Mouse (Mus musculus) left cerebral cortex, adult 9 months (tissue): ENCODE measurements around the gene Ecm2.

Experiments used
- DNase-seq, 2 experiments: peaks; one replicate each; pipeline ENCODE4 v3.0.0; 2022; ENCODE audit warnings: low spot score in 2 of 2

Ecm2 gene

DNA sequence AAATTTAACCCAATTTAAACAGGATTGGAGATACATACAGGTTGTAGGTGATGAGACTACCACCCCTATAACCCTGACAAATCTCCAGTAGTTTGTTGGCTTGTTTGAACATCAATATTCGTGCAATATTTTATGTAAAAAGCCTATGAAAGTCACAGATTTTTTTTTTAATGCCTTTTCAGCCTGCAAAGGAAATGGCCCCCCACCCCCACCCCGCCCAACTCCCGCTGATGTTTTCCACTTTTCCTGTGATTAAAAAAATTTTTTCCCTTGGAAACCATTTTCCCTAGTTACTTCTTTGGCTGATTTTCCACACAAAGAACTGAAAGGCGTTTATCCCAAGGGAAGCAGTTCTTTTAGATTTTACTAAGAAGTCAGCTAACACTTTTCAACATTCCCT lies at the start of gene Ecm2:
Ecm2 (plus strand) TSS at position 301 of the 400 bp plus-strand sequence.
- DNase-seq = no peak

DNA sequence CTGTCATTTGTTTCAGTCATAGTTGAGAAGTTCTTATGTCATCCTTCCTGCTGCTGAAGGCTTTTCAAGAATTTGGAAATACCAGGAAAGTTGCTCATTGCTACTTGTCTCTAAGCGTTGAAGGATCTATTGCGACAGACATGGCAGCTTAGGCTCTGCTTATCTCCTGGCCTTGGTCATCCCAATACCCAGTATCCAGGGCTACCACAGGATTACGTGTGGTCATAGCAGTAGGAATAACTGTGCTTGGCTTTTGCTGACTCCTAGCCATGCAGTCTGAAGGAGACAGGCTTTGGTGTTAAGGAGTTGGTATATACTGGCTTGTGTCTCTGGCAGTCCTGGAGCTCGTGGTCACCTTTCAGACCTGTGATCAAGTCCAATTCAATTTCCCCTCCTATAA lies 44.3 kb upstream of the Ecm2 start:
- DNase-seq = no peak

DNA sequence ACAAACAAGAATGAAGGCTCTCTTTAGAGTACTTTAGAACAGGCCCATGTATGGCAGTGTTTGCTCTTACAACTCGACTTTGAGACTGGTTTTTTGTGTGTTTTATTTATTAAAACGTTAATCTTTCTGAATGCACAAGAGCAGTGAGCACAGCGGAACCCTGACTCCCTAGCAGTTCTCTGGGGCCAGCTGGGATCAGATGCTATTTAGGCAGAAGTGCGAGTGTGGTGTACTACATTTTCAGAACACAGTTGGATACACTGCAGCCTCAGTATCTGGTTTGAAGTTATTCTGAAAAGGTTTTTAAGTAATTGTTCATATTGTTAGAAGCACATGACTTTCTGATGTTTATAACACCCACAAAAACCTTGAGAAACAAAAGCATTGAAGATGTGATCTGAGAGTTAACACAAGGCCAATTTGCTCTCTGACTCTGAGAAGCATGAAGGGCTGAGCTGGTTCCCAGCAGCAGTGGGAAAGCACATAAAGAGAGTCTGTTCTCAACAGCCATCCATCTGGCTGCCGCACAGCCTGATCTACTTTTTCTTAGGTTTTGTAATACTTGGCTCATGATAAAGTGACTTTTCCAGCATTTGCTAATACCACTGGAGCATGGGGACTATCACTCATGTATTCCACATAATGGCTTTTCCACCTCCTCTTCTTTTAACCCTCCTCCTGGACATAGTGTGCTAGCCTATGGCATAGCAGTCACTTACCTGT lies 43.8 kb upstream of the Ecm2 start:
- peak in 1 of 2 experiments; percentile 31 for DNase-seq

DNA sequence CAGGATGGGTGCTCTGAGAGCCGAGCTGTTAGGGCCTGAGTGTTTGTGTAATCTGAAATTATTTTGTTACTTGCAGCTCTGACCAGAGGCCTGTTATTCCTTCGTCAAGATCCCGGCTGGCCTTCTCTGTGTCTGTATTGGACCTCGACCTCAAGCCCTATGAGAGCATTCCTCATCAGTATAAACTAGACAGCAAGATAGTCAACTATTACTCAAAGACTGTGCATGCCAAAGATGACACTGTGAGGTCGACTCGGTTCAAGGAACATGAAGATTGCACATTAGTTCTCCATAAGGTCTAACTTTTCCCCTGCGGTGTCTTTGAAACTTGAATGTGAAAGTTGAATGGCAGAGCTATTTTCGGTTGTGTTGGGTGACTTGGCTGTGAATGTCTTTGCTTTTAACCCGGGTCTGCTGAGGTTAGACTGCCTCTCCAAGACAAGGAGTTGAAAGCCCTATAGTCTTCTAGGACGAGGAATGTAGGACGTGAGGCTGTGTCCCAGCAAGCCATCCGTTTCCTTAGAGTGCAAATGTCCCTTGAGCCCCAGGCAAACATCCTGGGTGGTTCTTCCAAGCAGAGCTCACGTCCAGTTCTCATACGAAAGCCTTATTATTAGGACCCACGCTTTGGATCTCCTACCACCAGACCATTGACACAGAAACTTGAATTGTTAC lies 43.0 kb upstream of the Ecm2 start:
- DNase-seq = no peak

DNA sequence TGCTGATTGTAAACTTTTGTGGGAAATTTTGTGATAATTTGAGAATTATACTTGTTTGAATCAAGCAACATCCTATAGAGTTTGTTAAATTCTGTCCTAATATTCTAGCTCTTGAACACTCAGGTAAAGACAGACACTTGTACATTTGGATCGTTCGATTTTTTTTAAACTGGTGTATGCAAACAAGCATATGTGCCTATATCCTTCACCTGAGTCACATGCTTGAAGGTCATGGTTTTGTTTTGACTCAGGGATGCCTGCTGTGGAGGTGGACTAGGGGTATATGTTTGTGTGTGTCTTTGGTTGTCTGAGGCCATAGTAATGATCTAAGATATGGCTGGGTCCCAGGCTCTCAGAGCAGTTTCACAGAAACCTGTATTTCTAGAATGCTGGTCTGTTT lies 41.7 kb upstream of the Ecm2 start:
- DNase-seq = no peak

DNA sequence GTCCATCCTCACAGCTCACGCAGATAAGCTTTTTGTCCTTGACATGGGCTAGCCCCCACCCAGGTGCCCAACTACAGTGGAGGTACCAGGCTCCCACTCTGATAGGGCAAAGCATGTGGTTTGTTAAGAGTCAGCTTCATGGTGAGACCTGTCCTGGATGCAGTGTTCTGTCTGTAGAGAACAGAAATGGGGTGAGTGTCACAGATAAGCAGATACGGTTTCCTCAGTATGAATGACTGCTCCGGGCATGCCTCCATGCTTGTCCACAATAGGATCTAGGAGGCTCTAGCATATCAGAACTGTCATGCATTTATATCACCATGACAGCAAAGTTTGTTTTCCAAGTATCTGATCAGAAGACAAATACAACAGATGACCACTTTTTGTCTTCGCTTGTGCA lies 38.7 kb upstream of the Ecm2 start:
- DNase-seq = no peak

DNA sequence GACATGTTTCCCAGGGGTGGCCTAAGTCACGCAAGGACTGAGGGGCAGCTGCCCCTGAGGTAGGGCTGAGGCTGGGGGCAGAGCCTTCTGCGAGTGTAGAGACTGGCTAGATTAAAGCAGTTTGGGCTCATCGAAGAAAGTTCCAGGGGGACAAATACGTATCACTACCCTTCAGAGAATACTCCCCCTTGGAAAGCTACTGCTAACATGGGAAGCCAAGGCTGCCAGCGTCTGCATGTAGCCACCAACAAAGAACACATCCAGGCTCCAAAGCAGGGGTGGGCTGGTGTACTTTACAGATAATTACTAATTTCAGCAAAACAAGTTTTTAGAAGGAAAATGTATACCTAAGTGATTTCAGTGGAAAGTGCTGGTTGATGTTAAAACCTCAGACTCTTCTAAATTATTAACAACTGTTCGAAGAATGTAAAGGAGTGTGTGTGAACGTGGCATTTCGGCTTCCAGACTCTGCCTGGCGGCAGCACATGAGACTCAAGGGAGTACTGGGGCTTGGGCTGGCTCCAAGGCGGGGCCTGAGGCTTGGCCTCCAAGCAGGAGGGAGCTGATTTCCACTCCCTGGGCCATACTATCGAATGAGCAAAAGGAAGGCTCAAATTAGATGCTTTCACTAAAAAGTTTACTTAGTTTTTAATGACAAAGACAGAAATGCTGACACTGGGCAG lies 38.1 kb upstream of the Ecm2 start:
- no peak for DNase-seq

DNA sequence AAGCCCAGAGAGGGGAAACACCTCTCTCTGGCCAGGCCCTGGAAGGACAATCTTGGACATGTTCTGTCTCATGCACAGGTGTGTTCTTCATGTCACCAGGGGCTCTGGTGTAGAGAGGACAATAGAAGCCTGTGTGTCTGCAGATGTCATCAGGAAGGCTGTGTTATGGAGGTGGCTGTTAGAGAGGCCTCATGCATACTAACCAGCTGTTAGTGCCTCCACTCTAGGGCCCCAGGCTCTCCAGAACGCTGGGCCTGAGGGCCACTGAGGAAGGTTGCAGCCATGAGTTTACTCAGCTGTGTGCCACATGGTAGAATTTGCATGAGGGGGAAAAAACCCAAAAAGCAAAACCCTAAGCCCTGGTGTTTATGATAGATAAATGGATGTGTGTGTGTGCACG lies 37.0 kb upstream of the Ecm2 start:
- DNase-seq = no peak

DNA sequence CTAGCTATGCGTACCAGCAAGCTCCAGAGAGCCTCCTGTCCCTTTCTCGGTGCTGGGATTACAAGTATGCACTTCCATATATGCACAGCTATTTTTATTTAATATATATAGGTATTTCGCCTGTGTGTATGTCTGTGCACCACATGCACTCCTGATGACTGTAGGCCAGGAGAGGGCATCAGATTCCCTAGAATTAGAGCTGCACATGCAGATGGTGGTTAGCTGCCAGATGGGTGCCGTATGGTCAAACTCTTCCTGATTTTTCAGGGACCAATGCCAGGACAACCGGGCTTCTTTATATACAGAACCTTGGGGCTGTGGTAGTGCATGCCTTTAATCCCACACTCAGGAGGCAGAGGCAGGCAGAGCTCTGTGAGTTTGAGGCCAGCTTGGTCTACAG lies 35.6 kb upstream of the Ecm2 start:
- no peak for DNase-seq

DNA sequence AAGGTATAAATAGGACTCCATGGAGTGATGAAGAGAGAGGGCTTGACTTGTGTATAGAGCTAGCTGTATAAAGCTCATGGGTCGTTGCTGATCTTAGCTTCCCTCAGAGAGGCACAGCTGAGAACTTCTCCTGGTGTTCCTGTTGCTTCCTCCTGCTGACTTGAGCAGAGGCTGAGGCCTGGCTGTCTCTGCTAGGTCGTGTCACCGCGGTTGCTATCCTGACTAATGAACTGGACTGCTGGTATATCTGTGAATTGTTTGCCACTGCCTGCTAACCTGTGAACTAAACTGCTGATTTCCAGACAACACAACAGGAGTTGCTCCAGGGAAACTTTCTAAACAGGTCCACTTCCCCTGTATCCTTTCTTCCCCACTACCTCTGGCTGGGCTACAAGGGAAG lies 34.3 kb upstream of the Ecm2 start:
- DNase-seq = no peak

DNA sequence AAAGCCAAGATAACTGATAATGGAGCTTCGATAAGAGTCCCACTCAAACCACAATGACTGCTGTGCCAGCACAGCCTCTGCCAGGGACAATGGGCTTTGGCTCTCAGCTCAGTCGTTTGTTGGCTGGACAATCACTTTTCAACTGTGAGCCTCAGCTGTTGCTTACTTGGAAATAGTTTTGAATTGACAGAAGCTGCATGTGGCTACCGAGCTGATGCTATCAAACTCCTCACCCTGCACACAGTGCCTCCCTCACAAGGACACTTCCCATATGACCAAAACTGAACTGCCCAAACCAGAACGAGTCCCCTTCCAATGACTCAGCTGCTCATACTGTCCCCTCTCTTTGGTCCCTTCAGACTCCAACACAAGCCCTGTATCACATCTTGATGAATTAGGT lies 33.8 kb upstream of the Ecm2 start:
- DNase-seq = no peak

DNA sequence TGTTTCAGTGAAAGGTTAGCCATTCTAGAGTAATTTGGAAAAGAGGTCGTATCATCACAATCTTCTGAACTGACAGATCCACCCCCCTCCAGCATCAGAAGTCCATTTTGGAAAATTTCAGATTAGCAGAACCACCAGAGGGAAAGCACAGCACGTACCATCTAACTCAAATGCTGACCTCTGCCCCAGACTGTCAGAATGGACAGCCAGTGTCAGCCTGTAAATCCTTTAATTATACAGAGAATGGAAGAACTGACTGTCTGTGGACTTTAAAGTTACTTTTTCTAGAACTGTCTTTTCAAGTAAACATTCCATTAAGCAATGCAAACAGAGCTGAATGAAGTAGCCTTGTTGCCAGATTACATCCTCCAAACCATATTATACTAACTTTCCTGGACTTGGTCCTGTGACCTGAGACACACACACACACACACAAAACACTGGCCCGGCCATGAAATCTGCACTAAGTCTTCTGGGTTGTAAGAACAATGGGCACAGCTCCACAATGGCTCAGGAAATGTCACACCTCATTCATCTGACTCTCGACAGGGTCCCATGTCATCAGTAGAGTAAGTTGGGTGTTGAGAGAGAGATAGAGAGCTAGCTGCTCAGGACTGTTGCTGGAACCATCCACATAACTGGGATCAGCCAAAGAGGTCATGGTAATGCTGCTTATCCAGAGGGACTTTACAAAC lies 32.5 kb upstream of the Ecm2 start:
- no peak for DNase-seq

DNA sequence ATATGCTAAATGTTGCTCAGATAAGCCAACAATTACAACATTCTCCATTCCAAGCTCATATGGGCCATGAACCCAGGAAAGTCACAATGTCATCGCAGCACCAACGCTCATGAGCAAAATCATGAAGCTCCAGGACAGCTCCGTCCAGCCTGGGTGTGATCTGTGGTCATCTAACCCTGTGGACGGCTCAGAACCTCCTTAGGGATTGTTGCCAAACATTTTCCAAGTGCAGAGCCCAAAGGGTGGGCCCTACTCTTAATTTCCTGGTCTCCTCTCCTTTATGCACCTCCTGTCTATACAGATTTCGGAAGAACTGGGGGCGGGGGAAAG lies 32.0 kb upstream of the Ecm2 start:
- DNase-seq = no peak

DNA sequence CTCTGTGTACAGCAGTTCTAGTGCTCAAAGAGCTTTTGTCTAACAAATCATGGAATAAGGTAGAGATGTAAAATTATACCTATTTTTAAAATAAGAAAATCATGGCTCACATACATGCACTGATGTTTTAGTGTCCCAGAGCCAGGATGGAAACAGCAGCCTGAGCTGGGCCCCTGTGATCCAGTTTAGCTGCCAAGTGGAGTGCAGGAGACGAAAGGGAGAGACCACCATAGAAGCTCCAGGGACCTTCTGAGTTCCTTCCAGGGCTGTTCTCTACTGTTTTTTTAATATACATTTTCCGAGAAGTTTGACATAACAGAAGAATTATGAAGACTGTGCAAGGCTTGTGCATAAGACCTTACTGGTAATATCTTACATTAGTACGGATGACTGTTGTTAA lies 26.7 kb upstream of the Ecm2 start:
- no peak for DNase-seq

DNA sequence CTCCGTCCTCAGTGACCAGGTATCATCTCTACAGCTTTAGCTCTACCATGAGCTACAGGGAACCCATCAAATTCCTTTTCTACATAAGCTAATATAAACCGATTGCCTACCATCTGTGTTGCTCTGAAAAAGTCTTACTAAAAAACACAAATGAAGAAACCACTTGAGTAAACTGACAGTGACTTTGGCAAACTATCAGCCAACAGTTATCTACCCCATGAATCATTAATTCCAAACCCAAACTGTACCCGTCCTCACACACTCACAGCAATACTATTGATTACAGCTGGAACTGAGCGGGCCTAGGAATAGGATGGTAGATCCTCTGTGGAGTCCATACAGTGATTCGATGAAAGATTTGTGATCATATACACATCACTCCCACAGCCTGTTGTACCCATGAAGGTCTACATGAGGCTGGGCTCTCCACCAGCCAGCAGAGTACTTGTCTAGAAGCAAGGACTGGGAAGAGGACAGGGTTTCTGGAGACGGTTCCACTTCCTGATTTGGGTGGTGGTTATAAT lies 25.7 kb upstream of the Ecm2 start:
- no peak for DNase-seq

DNA sequence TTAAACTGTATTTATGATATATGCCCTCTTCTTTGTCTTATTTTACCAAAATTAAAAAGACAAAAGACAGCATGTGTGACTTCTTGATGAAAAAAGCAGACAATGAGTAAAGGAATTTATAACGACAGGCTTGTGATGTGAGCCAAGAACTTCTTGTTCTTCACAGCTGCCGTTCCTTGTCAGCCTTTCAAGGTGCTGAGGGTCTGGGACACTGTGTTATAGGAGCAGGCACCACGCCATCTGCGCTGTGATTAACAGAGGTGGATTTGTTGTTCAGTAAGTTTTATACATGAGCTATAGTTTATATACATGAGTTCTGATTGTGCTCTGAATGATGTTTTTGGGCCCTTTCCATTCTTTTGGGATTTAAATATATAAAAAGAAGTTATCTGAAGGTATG lies 25.2 kb upstream of the Ecm2 start:
- no peak for DNase-seq

DNA sequence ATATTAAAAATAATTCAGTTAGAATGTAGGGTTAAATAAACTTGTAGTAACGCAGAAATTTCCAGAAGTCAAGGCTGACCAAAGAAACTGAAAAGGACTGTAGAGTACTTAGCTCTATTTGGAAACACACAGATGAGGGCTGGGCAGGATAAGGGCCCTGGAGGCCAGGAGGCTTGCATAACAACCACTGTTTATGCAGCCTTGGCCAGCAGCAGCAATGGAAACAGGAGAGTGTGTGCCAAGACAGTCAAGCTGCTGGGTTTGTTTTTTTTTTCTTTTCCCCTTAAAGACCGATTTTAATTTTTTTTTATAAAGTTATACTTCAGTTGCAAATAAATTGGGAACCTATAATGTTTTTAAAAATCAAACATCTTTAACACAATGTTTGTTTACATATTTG lies 24.6 kb upstream of the Ecm2 start:
- peak in 1 of 2 experiments; percentile 41 for DNase-seq

DNA sequence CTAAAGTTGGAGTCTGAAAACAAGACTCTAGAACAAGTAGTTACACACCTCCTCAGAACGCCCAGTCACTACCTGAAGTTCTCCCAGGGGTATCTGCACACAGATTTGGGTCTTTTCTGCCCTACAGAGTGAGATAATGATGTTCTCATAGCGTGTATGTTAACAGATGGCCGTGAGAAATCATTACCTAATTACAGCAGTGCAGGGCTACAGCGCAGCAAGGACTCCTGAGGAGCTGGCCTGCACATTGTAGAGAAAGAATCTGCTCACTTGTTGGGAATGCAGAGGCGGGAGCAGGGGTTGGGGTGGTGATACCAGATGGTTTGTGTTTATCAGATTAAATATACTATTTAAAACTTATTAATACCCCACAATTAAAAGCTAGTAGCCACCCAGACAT lies 24.1 kb upstream of the Ecm2 start:
- DNase-seq = no peak

DNA sequence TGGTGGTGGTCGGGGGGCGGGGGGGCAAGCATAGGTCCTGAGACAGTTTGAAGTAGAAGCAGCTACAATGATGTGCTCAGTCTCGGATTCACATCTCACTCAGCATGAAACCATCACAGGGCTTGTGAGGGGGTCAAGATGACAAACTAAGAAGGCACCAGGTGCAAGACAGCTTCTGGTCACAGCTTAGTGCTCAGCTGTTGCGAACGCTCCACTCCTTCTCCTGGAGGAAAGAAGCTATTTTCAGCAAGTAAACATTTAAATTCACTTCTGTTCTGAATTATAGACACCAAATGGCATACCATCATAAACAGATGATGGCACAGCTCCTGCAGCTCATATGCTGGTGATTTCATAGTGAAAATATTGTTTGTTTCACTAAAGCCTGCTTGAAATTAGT lies 19.2 kb upstream of the Ecm2 start:
- DNase-seq = no peak

DNA sequence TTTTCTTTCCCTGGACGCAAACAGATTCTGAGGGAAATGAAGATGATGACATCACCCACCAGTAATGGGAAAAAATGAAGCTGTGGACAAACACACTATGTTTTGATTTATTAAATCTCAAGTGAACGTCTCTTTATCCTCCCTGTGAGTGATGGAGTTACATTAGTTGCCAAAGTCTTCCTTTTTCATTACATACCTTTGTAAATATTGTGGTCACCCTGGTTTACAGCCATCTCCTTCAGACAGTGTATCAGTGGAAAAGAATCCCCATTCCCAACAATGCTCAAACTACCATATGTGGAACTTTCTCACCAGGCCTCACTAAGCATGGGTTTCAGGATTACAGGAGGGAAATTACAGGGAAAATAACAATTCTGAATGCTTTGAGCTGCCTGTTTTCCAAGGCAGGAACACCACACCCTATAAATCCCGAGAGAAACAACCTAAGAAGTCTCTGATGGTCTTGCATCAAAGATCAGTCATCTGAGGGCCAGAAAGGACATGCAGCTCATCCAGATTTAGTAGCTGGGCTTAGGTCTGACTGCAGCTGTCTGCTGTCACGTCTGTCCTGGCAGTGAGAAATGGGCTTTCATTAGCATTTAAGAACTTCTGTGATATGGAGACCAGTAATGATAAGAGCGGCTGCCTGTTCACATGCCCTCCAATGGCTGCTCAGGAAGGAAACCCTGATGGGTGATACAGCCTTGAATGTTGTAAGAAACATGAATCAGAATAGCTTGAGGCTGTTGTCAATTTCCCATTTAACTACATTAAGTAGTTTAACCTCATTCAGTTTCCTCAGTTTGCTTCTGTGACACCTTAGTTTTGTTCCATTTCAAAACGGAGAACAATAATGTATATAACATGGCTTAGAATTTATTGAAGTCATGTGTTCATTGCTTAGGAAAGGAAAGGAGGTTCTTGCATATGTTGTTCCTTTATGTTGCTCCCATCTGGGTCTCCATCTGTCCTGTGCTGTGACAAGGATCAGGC lies 11.9 kb upstream of the Ecm2 start, which contains the start of gene Tes3-ps:
Tes3-ps (plus strand) TSS at position 943 of the 993 bp plus-strand sequence.
- DNase-seq = no peak

DNA sequence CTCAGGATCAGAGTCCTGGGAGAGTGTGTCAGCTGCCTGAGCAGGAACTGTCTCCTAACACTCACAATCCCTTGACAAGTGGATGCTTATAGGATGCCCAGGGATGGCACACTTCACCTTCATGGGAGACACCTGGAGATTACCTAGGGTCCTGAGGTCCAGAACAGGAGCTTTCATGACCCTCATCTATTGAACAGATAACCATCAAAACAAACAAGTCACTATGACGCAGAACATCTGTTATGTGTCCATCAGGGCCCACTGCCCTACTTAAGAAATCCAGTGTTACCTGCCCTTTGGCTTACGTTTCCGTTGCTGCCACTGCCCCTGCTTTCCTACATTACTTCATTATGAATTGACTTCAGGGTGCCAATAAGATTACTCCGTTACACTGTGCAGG lies 1.2 kb downstream of the Ecm2 start:
- no peak for DNase-seq
